Comparison of ENCODE assay signal across 22 mouse cellular contexts in the genomic region with DNA sequence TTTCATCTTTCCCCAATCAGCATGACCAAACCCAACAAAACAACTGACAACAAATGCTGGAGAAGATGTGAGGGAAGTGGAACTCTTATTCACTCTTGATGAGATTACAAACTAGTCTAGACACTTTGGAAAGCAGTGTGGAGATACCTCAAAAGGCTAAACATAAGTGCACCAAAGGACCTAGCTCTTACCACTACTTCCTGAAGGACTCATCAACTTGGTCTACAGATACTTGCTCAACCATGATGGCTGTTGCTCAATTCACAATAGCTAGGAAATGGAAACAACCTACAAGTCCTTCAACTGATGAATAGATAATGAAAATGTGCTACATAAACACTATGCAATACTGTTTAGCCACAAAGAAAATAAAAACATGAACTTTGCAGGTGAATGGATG.
"Had no signal": no experiment of that assay in that cellular context is flagged by ENCODE, and none has a peak within 500 bp of the region (broad histone marks: within the 10 kb centered on the region; RNA-seq: fewer than 3 reads in every experiment).

No protein-coding gene starts in this region.

- H3K27me3 ChIP-seq: liver, embryonic 15.5 days; lung, embryonic 15.5 days; megakaryocyte, embryonic 14.5 days; neural tube, embryonic 15.5 days had no signal

- H3K4me1 ChIP-seq: liver, embryonic 15.5 days; lung, embryonic 15.5 days; megakaryocyte, embryonic 14.5 days; neural tube, embryonic 13.5 days; neural tube, embryonic 15.5 days had no signal

- H3K4me3 ChIP-seq: liver, embryonic 15.5 days; lung, embryonic 15.5 days; megakaryocyte, embryonic 14.5 days; midbrain, embryonic 13.5 days; myocyte; neural tube, embryonic 13.5 days; neural tube, embryonic 15.5 days had no signal

- H3K9me3 ChIP-seq: liver, embryonic 15.5 days; lung, embryonic 15.5 days; megakaryocyte, embryonic 14.5 days; midbrain, embryonic 13.5 days; neural tube, embryonic 13.5 days; neural tube, embryonic 15.5 days had no signal

- H3K36me3 ChIP-seq: liver, embryonic 15.5 days; lung, embryonic 15.5 days; midbrain, embryonic 13.5 days; neural tube, embryonic 13.5 days; neural tube, embryonic 15.5 days had no signal

- DNase-seq: liver, postnatal 0 days; lung, adult 2 months; lung, postnatal 14 days; lung, postnatal 36 days; retina, postnatal 1 day; right cerebral cortex, adult 18-20 months; right cerebral cortex, postnatal 25 days; right cerebral cortex, postnatal 4 days; spleen, adult 18-20 months; thymus, adult 18-20 months; thymus, postnatal 14 days; thymus, postnatal 4 days had no signal

- ATAC-seq: liver, postnatal 0 days; lung, postnatal 0 days; midbrain, embryonic 13.5 days; midbrain, embryonic 16.5 days had no signal

- H3K27ac ChIP-seq: liver, embryonic 15.5 days; lung, embryonic 15.5 days; macrophage; midbrain, embryonic 13.5 days; neural tube, embryonic 13.5 days; neural tube, embryonic 15.5 days had no signal
